Mouse (Mus musculus): ENCODE results near the gene Mettl18. TPM values are rescaled to one million over a fixed set of nuclear protein-coding genes. Genes with fewer than 3 reads are reported as not detected.

Mettl18 gene
- polyA plus RNA-seq, 1 experiment = 4.2 TPM

DNA sequence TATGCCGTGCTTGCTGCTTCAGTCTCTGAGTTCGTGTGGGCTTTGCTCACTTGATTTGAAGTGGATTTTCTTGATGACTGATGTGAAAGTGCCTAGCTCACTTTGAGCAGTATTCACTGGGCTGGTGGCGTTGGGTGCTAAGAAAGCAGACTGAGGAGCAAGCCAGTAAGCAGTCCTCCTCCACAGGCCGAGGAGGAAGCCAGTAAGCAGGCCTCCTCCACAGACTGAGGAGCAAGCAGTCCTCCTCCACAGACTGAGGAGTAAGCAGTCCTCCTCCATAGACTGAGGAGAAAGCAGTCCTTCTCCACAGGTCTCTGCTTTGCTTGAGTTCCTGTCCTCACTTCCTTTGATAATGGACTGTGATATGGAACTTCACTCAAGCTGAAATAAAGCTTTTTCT is 2.3 kb upstream of the Mettl18 start:
- WGBS = 82% methylated on average over 4 of the region's 4 CpGs
- Histone ChIP-seq H3K4me3 (replicated peaks; ENCODE audit: insufficient read depth, low read depth, low read length) (no peak overlapping the region), H3K27ac (ENCODE audit: insufficient read depth, low read length) (no peak overlapping the region), H3K27me3 (ENCODE audit: control insufficient read depth, insufficient read depth, low read length) (no peaks in the 10 kb centered on the region), H3K4me1 (ENCODE audit: control insufficient read depth, insufficient read depth, low read length) (no peaks in the 10 kb centered on the region)
- TF ChIP-seq POLR2A (IDR thresholded peaks at IDR 0.05; ENCODE audit: borderline replicate concordance, insufficient read depth, low read length) (no peak), CTCF (IDR thresholded peaks at IDR 0.05; ENCODE audit: borderline replicate concordance, insufficient read depth, low read depth, low read length) (no peak)
- DNase-seq = no peak

DNA sequence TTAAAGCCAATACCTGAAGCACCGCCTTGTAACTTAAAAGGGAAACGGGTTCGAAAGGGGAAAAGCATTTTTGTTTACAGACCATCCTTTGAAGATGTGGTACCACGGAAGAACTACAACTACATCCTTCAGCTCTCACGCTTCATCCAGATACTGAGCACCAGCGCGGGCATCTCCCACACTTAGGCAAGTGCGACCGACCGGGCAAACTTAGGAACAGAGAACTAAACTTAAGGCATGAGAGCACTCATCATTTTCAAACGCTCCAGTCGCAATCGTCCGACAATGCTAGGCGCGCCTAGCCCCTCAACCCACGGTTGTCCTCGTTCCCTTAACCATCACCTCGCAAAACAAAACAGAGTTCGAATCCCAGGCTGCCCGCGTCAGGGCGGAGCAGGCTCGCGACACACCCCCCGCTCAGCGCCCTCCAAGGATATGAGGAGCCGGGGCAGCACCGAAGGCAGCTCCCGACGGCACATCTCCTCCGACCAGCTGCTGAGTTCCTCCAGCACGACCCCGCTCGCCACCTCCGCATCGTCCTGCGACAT is 442 bp upstream of the Mettl18 start:
- Histone ChIP-seq H3K27me3 (ENCODE audit: control insufficient read depth, insufficient read depth, low read length) (no peaks in the 10 kb centered on the region), H3K4me3 (replicated peaks; ENCODE audit: insufficient read depth, low read depth, low read length) (peak overlapping the region; percentile 97), H3K4me1 (ENCODE audit: control insufficient read depth, insufficient read depth, low read length) (no peaks in the 10 kb centered on the region), H3K27ac (ENCODE audit: insufficient read depth, low read length) (no peak overlapping the region)
- no peak for TF ChIP-seq POLR2A (IDR thresholded peaks at IDR 0.05; ENCODE audit: borderline replicate concordance, insufficient read depth, low read length)
- TF ChIP-seq CTCF (IDR thresholded peaks at IDR 0.05; ENCODE audit: borderline replicate concordance, insufficient read depth, low read depth, low read length) = no peak
- no peak for DNase-seq
- whole genome bisulfite sequencing = 1% methylated on average over 38 of the region's 38 CpGs

DNA sequence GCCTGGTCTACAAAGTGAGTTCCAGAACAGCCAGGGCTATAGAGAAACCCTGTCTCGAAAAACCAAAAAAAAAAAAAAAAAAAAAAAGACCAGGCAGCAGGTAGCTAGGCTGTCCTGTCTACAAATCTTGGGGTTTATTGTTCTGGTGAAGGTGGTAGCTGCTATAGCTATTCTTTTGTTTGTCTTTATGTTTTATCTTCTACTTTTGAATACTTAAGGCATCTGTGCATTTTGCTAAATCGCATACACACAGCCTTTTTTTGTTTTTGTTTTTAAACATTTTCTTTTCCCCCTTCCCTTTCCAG is 872 bp downstream of the Mettl18 start:
- DNase-seq = no peak
- Histone ChIP-seq H3K4me3 (replicated peaks; ENCODE audit: insufficient read depth, low read depth, low read length) (peak overlapping the region; percentile 97), H3K27ac (ENCODE audit: insufficient read depth, low read length) (no peak overlapping the region), H3K27me3 (ENCODE audit: control insufficient read depth, insufficient read depth, low read length) (no peaks in the 10 kb centered on the region), H3K4me1 (ENCODE audit: control insufficient read depth, insufficient read depth, low read length) (no peaks in the 10 kb centered on the region)
- WGBS = 47% methylated on average over 2 of the region's 2 CpGs
- TF ChIP-seq CTCF (IDR thresholded peaks at IDR 0.05; ENCODE audit: borderline replicate concordance, insufficient read depth, low read depth, low read length) (no peak), POLR2A (IDR thresholded peaks at IDR 0.05; ENCODE audit: borderline replicate concordance, insufficient read depth, low read length) (no peak)

DNA sequence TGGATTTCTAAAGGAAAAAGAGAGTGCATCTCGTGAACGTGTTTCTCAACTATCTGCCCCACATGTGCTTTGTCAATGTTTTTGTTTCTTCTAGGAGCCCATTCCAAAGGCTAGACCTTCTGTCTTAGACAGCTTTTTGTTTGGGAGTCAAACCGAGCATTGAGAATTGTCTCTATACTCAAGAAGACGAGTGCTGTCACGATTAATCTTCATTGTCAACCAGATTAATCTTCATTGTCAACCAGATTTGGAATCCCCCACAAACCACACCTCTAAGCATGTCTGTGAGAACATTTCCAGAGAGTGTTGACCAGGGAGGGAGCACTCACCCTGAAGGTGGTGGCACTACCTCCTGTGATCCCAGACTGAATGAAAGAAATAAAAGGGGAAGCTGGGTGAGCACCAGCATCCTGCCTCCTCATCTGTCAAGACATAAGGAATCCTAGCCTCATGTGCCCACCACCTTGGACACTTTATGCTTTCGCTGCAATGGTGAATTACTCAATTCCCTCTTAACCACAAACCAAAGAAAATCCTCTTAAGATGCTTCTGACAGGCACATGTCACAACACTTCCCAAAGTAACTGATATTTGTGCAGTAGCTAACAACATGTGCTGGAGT is 7.3 kb downstream of the Mettl18 start:
- Histone ChIP-seq H3K27me3 (ENCODE audit: control insufficient read depth, insufficient read depth, low read length) (no peaks in the 10 kb centered on the region), H3K27ac (ENCODE audit: insufficient read depth, low read length) (no peak overlapping the region), H3K4me1 (ENCODE audit: control insufficient read depth, insufficient read depth, low read length) (no peaks in the 10 kb centered on the region), H3K4me3 (replicated peaks; ENCODE audit: insufficient read depth, low read depth, low read length) (no peak overlapping the region)
- TF ChIP-seq CTCF (IDR thresholded peaks at IDR 0.05; ENCODE audit: borderline replicate concordance, insufficient read depth, low read depth, low read length) (no peak), POLR2A (IDR thresholded peaks at IDR 0.05; ENCODE audit: borderline replicate concordance, insufficient read depth, low read length) (no peak)
- no peak for DNase-seq
- WGBS = 57% methylated on average over 6 of the region's 6 CpGs

- Histone ChIP-seq H3K27me3 (ENCODE audit: control insufficient read depth, insufficient read depth, low read length) (no peaks in the 10 kb centered on the region), H3K4me1 (ENCODE audit: control insufficient read depth, insufficient read depth, low read length) (no peaks in the 10 kb centered on the region), H3K27ac (ENCODE audit: insufficient read depth, low read length) (no peak overlapping the region), H3K4me3 (replicated peaks; ENCODE audit: insufficient read depth, low read depth, low read length) (no peak overlapping the region)
- WGBS = 75% methylated on average over 3 of the region's 3 CpGs
- TF ChIP-seq POLR2A (IDR thresholded peaks at IDR 0.05; ENCODE audit: borderline replicate concordance, insufficient read depth, low read length) (no peak), CTCF (IDR thresholded peaks at IDR 0.05; ENCODE audit: borderline replicate concordance, insufficient read depth, low read depth, low read length) (no peak)
- no peak for DNase-seq
Measured at GRCm38 (mm10) chr1:164004311-164004710, 9.6 kb downstream of the Mettl18 start.

- Histone ChIP-seq H3K4me3 (replicated peaks; ENCODE audit: insufficient read depth, low read depth, low read length) (no peak overlapping the region), H3K27me3 (ENCODE audit: control insufficient read depth, insufficient read depth, low read length) (no peaks in the 10 kb centered on the region), H3K4me1 (ENCODE audit: control insufficient read depth, insufficient read depth, low read length) (no peaks in the 10 kb centered on the region), H3K27ac (ENCODE audit: insufficient read depth, low read length) (no peak overlapping the region)
- WGBS = 46% methylated on average over 2 of the region's 2 CpGs
- TF ChIP-seq CTCF (IDR thresholded peaks at IDR 0.05; ENCODE audit: borderline replicate concordance, insufficient read depth, low read depth, low read length) (no peak), POLR2A (IDR thresholded peaks at IDR 0.05; ENCODE audit: borderline replicate concordance, insufficient read depth, low read length) (no peak)
- no peak for DNase-seq
Measured at GRCm38 (mm10) chr1:164009235-164009634, 14.5 kb downstream of the Mettl18 start.

GRCm38 (mm10) chr1:164014616-164015015 is 19.9 kb downstream of the Mettl18 start:
- no peak for TF ChIP-seq CTCF (IDR thresholded peaks at IDR 0.05; ENCODE audit: borderline replicate concordance, insufficient read depth, low read depth, low read length)
- no peak for TF ChIP-seq POLR2A (IDR thresholded peaks at IDR 0.05; ENCODE audit: borderline replicate concordance, insufficient read depth, low read length)
- whole genome bisulfite sequencing = 81% methylated on average over 1 of the region's 1 CpGs
- H3K27ac ChIP-seq (ENCODE audit: insufficient read depth, low read length) = no peak overlapping the region

DNA sequence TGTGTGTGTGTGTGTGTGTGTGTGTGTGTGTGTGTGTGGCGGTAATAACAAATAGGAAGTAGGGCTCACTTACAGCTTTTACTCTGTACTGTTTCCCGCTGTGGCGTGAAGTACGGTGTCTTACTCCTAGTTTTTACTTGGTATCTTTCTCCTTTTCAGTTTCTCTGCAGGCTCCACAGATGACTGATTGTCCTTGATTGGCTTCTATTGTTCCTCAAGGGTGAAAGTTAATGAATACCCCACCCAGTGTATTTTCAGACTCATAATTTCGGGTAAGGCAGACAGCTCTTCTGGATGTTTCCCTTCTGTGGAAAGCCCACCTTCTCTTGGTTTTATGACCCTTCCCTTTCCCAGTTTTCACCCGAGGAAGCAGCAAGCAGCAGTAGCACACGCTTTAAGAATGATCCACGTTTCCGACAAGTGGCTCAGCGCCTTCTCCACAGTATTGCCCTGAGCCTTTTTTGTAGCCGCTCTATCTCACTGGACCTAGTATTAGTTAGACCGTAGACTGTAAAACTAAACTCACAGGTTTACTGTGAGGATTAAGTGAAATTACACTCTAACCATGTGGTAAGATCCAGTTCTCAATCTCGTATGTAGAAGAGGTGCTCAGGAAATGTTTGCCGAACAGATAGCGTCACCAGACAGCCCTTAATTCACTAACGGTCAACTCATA is 23.7 kb downstream of the Mettl18 start:
- 85% methylated on average over 16 of the region's 16 CpGs for WGBS
- no peak for TF ChIP-seq CTCF (IDR thresholded peaks at IDR 0.05; ENCODE audit: borderline replicate concordance, insufficient read depth, low read depth, low read length)
- no peak for TF ChIP-seq POLR2A (IDR thresholded peaks at IDR 0.05; ENCODE audit: borderline replicate concordance, insufficient read depth, low read length)
- DNase-seq = no peak
- Histone ChIP-seq H3K27ac (ENCODE audit: insufficient read depth, low read length) (no peak overlapping the region), H3K4me1 (ENCODE audit: control insufficient read depth, insufficient read depth, low read length) (no peaks in the 10 kb centered on the region), H3K27me3 (ENCODE audit: control insufficient read depth, insufficient read depth, low read length) (no peaks in the 10 kb centered on the region), H3K4me3 (replicated peaks; ENCODE audit: insufficient read depth, low read depth, low read length) (no peak overlapping the region)

More at GRCm38 (mm10) chr1:164014616-164015015, 19.9 kb downstream of the Mettl18 start:
- H3K4me1 ChIP-seq (ENCODE audit: control insufficient read depth, insufficient read depth, low read length) = no peaks in the 10 kb centered on the region
- H3K4me3 ChIP-seq (replicated peaks; ENCODE audit: insufficient read depth, low read depth, low read length) = no peak overlapping the region
- no peak for DNase-seq
- H3K27me3 ChIP-seq (ENCODE audit: control insufficient read depth, insufficient read depth, low read length) = no peaks in the 10 kb centered on the region
